Mouse (Mus musculus) G1E (cell line): ENCODE results near the gene Fam189b. TPM values are rescaled to one million over a fixed set of nuclear protein-coding genes. Genes with fewer than 3 reads are reported as not detected.
A peak's percentile ranks its signal among the peaks of the same experiment; 100 is the strongest.
"Not testable (repeated sequence)": the region's sequence is repeated elsewhere in the genome, so short reads cannot be mapped to it uniquely, and the experiment has no call there.

Experiments used
- ATAC-seq: 2 replicates; pipeline ENCODE4 v1.8.0; 2016; ENCODE audit warnings: mild to moderate bottlenecking; ENCODE audit not compliant: insufficient number of reproducible peaks, poor library complexity, low FRiP score, severe bottlenecking; ENCODE audit errors: extremely low read depth
- DNase-seq: peaks from one replicate; pipeline ENCODE4 v3.0.0; 2012; ENCODE audit warnings: low spot score
- H3K27me3 ChIP-seq: 2 replicates; pipeline ENCODE4 v1.6.1; 2012; ENCODE audit warnings: mild to moderate bottlenecking, low read length, inconsistent platforms; ENCODE audit not compliant: insufficient read depth
- H3K36me3 ChIP-seq: replicated peaks from 2 replicates; pipeline ENCODE3; 2012; ENCODE audit warnings: mild to moderate bottlenecking, inconsistent platforms
- H3K4me1 ChIP-seq: 2 replicates; pipeline ENCODE4 v1.6.1; 2012; ENCODE audit warnings: low read depth, low read length, inconsistent platforms, mixed read lengths; ENCODE audit not compliant: insufficient read depth
- H3K4me3 ChIP-seq: 2 replicates; pipeline ENCODE4 v1.5.1; 2012; ENCODE audit warnings: low read depth, mild to moderate bottlenecking, inconsistent platforms, low read length, moderate library complexity, mixed read lengths
- H3K9me3 ChIP-seq: replicated peaks from 2 replicates; pipeline ENCODE4 v1.6.1; 2012; ENCODE audit warnings: inconsistent platforms
- CTCF ChIP-seq: IDR thresholded peaks from 2 replicates; pipeline ENCODE4 v1.5.1; 2012; ENCODE audit warnings: low read depth, low read length, inconsistent platforms, mixed read lengths
- GATA1 ChIP-seq: IDR thresholded peaks from 2 replicates; pipeline ENCODE4 v1.6.1; 2012; ENCODE audit warnings: borderline replicate concordance, low read length, inconsistent platforms, mixed read lengths
- GATA2 ChIP-seq: IDR thresholded peaks from 2 replicates; pipeline ENCODE4 v1.6.1; 2012; ENCODE audit warnings: low read depth, low read length, inconsistent platforms, borderline replicate concordance
- POLR2AphosphoS5 ChIP-seq: IDR thresholded peaks from 2 replicates; pipeline ENCODE4 v1.6.1; 2012; ENCODE audit warnings: low read depth, low read length, inconsistent platforms; ENCODE audit not compliant: insufficient replicate concordance
- TAL1 ChIP-seq: conservative IDR thresholded peaks from 2 replicates; pipeline ENCODE4 v1.6.1; 2012; ENCODE audit warnings: low read depth, low read length, inconsistent platforms, mixed read lengths
- polyA plus RNA-seq: library from polyadenylated mRNA; stranded (reverse); fragments of >175 nt; gene quantifications from 2 replicates; pipeline ENCODE4 v1.2.3, GENCODE M21; 2012
- total RNA-seq, 2 experiments: library from RNA; stranded (forward) in 1 of 2; stranded (reverse) in 1 of 2; fragments of 200-1000 nt in 1 of 2; fragments of >200 nt in 1 of 2; fragmentation: Nextera tagmentation in 1 of 2; gene quantifications; 2 replicates each; pipeline ENCODE4 v1.2.3; 2014 to 2017

Fam189b gene
- total and polyA plus RNA-seq, 3 experiments: 1.1 to 11.9 (median 3.5) TPM

GRCm38 (mm10) chr3:89159211-89159610, 23.7 kb upstream of the Fam189b start:
- peaks cover 21% of the 10 kb centered on the region for H3K27me3 ChIP-seq
- no peak for TF ChIP-seq TAL1
- TF ChIP-seq GATA2: no peak
- TF ChIP-seq POLR2AphosphoS5: no peak
- TF ChIP-seq GATA1: no peak
- TF ChIP-seq CTCF: no peak
- no peaks in the 10 kb centered on the region for H3K36me3 ChIP-seq
- ATAC-seq (peak; percentile 34; the same call in 1 of the 2 replicates), DNase-seq (peak; percentile 53)
- H3K4me3 ChIP-seq: peak overlapping the region; percentile 74; the same call in 1 of the 2 replicates
- H3K9me3 ChIP-seq: no peaks in the 10 kb centered on the region
- H3K4me1 ChIP-seq: peaks cover 33% of the 10 kb centered on the region

- H3K4me3 ChIP-seq: peak within 1 kb of the TSS; percentile 74
- TF ChIP-seq GATA1: no peak
- TF ChIP-seq CTCF: no peak
- no peak for TF ChIP-seq TAL1
- TF ChIP-seq GATA2: no peak
- no peak for TF ChIP-seq POLR2AphosphoS5
- no peak for ATAC-seq
- H3K27me3 ChIP-seq: peaks cover 18% of the 10 kb centered on the region
- peak; percentile 72 for DNase-seq
- no peaks in the 10 kb centered on the region for H3K9me3 ChIP-seq
- H3K36me3 ChIP-seq: no peaks in the 10 kb centered on the region
- peaks cover 33% of the 10 kb centered on the region for H3K4me1 ChIP-seq
Measured at GRCm38 (mm10) chr3:89159616-89160344, 23.2 kb upstream of the Fam189b start, which contains the start of gene Hcn3. Hcn3 (minus strand) TSS chr3:89160196.

- not testable (repeated sequence) for H3K36me3 ChIP-seq, DNase-seq, H3K4me3 ChIP-seq, ATAC-seq, H3K9me3 ChIP-seq
- Histone ChIP-seq H3K4me1 (peaks cover 42% of the 10 kb centered on the region), H3K27me3 (peaks cover 16% of the 10 kb centered on the region)
Measured at GRCm38 (mm10) chr3:89161207-89161606, 21.7 kb upstream of the Fam189b start.

- no peak overlapping the region for H3K4me3 ChIP-seq
- H3K9me3 ChIP-seq: no peaks in the 10 kb centered on the region
- peaks cover 10% of the 10 kb centered on the region for H3K36me3 ChIP-seq
- peaks cover 48% of the 10 kb centered on the region for H3K4me1 ChIP-seq
- peaks cover 16% of the 10 kb centered on the region for H3K27me3 ChIP-seq
- ATAC-seq (no peak), DNase-seq (no peak)
- no peak for TF ChIP-seq GATA2
- TF ChIP-seq TAL1: no peak
Measured at GRCm38 (mm10) chr3:89161786-89162185, 21.2 kb upstream of the Fam189b start.

- Histone ChIP-seq H3K27me3 (peaks cover 12% of the 10 kb centered on the region), H3K9me3 (no peaks in the 10 kb centered on the region), H3K36me3 (peaks cover 23% of the 10 kb centered on the region), H3K4me3 (no peak overlapping the region), H3K4me1 (peaks cover 56% of the 10 kb centered on the region)
- DNase-seq (no peak), ATAC-seq (no peak)
- no peak for TF ChIP-seq TAL1
- TF ChIP-seq CTCF: no peak
- no peak for TF ChIP-seq GATA1
- TF ChIP-seq GATA2: no peak
- TF ChIP-seq POLR2AphosphoS5: no peak
Measured at GRCm38 (mm10) chr3:89163123-89163522, 19.8 kb upstream of the Fam189b start.

- Histone ChIP-seq H3K4me3 (peak overlapping the region; percentile 89), H3K4me1 (peaks cover 57% of the 10 kb centered on the region), H3K27me3 (peaks cover 8% of the 10 kb centered on the region; the same call in 1 of the 2 replicates), H3K9me3 (no peaks in the 10 kb centered on the region), H3K36me3 (peaks cover 29% of the 10 kb centered on the region)
- DNase-seq (no peak), ATAC-seq (no peak)
- TF ChIP-seq GATA2 (no peak), GATA1 (no peak), POLR2AphosphoS5 (no peak), TAL1 (no peak), CTCF (no peak)
Measured at GRCm38 (mm10) chr3:89163643-89164245, 19.2 kb upstream of the Fam189b start.
